Mouse (Mus musculus) erythroblast, embryonic 14.5 days (primary cell): ENCODE data around the gene Setd4. TPM values are rescaled to one million over a fixed set of nuclear protein-coding genes. Genes with fewer than 3 reads are reported as not detected.

Source experiments
- H3K27me3 ChIP-seq: 2 replicates; pipeline ENCODE4 v1.6.1; 2012; ENCODE audit warnings: inconsistent platforms; ENCODE audit not compliant: control insufficient read depth
- H3K36me3 ChIP-seq: 2 replicates; pipeline ENCODE4 v1.6.1; 2012; ENCODE audit warnings: mild to moderate bottlenecking, inconsistent platforms; ENCODE audit not compliant: control insufficient read depth
- H3K4me1 ChIP-seq: 2 replicates; pipeline ENCODE4 v1.6.1; 2012; ENCODE audit warnings: inconsistent platforms; ENCODE audit not compliant: control insufficient read depth
- H3K4me3 ChIP-seq: replicated peaks from 2 replicates; pipeline ENCODE3; 2012; ENCODE audit warnings: moderate library complexity, mild to moderate bottlenecking, inconsistent platforms
- H3K9me3 ChIP-seq: 2 replicates; pipeline ENCODE4 v1.6.1; 2012; ENCODE audit warnings: low read length, inconsistent platforms, mixed read lengths; ENCODE audit not compliant: control insufficient read depth
- GATA1 ChIP-seq: IDR thresholded peaks from 2 replicates; pipeline ENCODE4 v1.6.1; 2012; ENCODE audit warnings: low read length, inconsistent platforms, mixed read lengths
- TAL1 ChIP-seq: IDR thresholded peaks from 3 replicates; pipeline ENCODE4 v1.6.1; 2012; ENCODE audit warnings: low read length, inconsistent platforms, mixed read lengths
- polyA plus RNA-seq: library from polyadenylated mRNA; stranded (reverse); fragments of >175 nt; gene quantifications from 2 replicates; pipeline ENCODE4 v1.2.3, GENCODE M21; 2012

The Setd4 gene
- polyA plus RNA-seq, 1 experiment, result 0.11 TPM

- H3K36me3 ChIP-seq, result no peaks in the 10 kb centered on the region
- 0 out of 2 replicates have a peak, but pooled peaks cover 2% of the 10 kb centered on the region for H3K9me3 ChIP-seq
- no peak for TF ChIP-seq GATA1
- TF ChIP-seq TAL1, result no peak
- H3K27me3 ChIP-seq, result peaks cover 7% of the 10 kb centered on the region
- no peak overlapping the region for H3K4me3 ChIP-seq
- no peaks in the 10 kb centered on the region for H3K4me1 ChIP-seq
Observed at GRCm38 (mm10) chr16:93558499-93558898, 45.4 kb downstream of the Setd4 start.

DNA sequence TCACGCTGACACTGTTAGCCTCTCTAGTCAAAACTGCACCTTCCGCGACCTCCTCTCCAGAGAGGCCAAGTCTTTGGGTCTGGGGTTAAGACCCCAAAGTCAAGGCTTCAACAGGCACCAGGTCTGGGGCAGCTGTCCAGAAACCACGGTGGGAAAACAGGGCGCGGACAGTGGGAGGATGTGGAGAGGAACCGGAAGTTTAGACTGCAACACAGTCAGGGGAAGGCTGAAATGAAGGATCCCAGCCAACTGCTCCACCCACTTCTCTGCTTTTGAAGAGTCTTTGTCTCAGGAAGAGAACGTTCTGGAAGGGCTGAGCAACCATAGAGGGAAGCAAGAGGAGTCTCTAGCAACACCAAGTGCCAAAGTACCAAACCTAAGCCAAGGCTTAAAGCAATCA, 46.2 kb downstream of the Setd4 start:
- no peaks in the 10 kb centered on the region for H3K4me1 ChIP-seq

GRCm38 (mm10) chr16:93552686-93553513, 51.0 kb downstream of the Setd4 start:
- no peak for TF ChIP-seq GATA1
- TF ChIP-seq TAL1, result no peak
- H3K27me3 ChIP-seq, result peaks cover 2% of the 10 kb centered on the region; the same call in 1 of the 2 replicates
- H3K9me3 ChIP-seq, result no peaks in the 10 kb centered on the region
- H3K36me3 ChIP-seq, result no peaks in the 10 kb centered on the region
- no peak overlapping the region for H3K4me3 ChIP-seq
- no peaks in the 10 kb centered on the region for H3K4me1 ChIP-seq

More for the DNA sequence above, 46.2 kb downstream of the Setd4 start:
- Histone ChIP-seq H3K36me3 (no peaks in the 10 kb centered on the region), H3K27me3 (peaks cover 7% of the 10 kb centered on the region), H3K9me3 (0 out of 2 replicates have a peak, but pooled peaks cover 2% of the 10 kb centered on the region), H3K4me3 (no peak overlapping the region)
- TF ChIP-seq GATA1, result no peak
- no peak for TF ChIP-seq TAL1

- H3K27me3 ChIP-seq, result no peaks in the 10 kb centered on the region
- H3K4me1 ChIP-seq, result no peaks in the 10 kb centered on the region
- TF ChIP-seq GATA1, result no peak
- TF ChIP-seq TAL1, result no peak
- H3K9me3 ChIP-seq, result no peaks in the 10 kb centered on the region
- H3K36me3 ChIP-seq, result no peaks in the 10 kb centered on the region
- no peak overlapping the region for H3K4me3 ChIP-seq
Observed at GRCm38 (mm10) chr16:93549287-93549686, 54.6 kb downstream of the Setd4 start.

DNA sequence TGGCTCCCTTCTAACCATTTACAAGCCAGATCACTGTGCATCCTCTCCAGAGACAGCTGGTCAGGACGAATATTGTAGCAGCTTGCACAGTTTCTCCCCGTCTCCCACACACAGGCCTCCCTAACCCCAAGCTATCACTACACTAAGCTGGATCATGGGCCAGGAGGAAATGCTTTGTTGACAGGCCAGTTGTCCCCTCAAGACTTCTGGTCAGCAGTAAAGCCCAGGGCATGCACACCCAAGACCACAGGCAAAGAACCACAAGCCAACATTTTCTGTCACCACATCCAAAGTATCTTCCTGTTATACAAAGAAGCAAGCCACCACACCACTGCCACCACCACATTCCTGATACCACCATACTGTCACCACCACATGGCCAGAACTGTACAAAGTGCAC, 55.8 kb downstream of the Setd4 start:
- Histone ChIP-seq H3K9me3 (no peaks in the 10 kb centered on the region), H3K27me3 (no peaks in the 10 kb centered on the region), H3K4me3 (no peak overlapping the region), H3K4me1 (no peaks in the 10 kb centered on the region), H3K36me3 (no peaks in the 10 kb centered on the region)
- TF ChIP-seq GATA1, result no peak
- TF ChIP-seq TAL1, result no peak

DNA sequence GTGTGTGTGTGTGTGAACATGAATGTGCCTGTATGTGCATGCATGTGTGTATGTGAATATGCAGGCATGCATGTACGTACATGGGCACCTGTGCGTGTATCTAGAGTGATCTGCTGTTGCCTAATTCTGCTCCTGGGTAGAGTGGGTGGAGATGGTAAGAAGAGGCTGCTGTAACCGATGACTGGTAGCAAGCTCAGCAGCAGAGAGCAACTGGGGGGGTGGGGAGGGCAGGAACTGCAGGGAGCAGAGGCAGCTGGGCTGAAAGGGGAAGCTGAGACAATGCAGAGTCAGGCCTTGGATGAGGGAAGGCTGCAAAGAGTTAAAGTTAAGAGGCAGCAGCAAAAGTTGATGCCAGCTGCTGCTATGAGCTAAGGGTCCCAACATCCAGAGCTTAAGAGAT, 56.7 kb downstream of the Setd4 start:
- no peaks in the 10 kb centered on the region for H3K27me3 ChIP-seq
- H3K4me3 ChIP-seq, result no peak overlapping the region
- no peaks in the 10 kb centered on the region for H3K36me3 ChIP-seq
- no peaks in the 10 kb centered on the region for H3K9me3 ChIP-seq
- no peaks in the 10 kb centered on the region for H3K4me1 ChIP-seq
- TF ChIP-seq GATA1, result no peak
- no peak for TF ChIP-seq TAL1

DNA sequence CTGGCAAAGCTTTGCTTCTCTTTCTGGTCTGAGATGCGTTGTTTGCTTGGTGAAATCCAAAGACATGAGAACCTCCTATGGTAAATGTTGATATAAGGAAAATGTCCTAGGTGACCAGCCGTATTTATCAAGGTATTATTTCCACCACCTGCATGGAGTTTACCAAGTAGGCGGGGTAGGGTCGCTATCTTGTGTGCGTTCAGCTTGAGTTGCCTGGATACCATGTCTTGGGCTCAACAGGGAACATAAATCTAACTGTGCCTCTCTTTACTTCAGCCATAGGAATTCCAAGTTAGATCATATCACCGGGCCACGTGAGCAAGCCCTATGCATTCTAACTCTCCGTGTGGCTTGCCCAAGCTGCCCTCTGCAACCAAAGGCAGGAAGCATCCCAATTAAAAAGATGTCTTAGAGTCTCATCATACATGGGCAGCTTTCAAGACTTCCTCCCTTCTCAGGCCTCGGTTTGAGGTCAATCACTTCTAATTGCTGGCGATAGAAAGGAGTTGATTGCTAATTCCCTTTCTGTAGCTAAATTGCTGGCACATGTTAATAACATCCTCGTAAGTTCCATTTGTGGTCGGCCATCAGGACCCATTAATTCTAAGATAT, 57.4 kb downstream of the Setd4 start:
- H3K4me1 ChIP-seq, result no peaks in the 10 kb centered on the region
- TF ChIP-seq GATA1, result no peak
- TF ChIP-seq TAL1, result no peak

GRCm38 (mm10) chr16:93544931-93545330, 58.9 kb downstream of the Setd4 start:
- Histone ChIP-seq H3K27me3 (no peaks in the 10 kb centered on the region), H3K4me1 (no peaks in the 10 kb centered on the region), H3K36me3 (no peaks in the 10 kb centered on the region), H3K9me3 (no peaks in the 10 kb centered on the region), H3K4me3 (no peak overlapping the region)
- no peak for TF ChIP-seq GATA1
- no peak for TF ChIP-seq TAL1

More for the DNA sequence above, 57.4 kb downstream of the Setd4 start:
- Histone ChIP-seq H3K9me3 (no peaks in the 10 kb centered on the region), H3K4me3 (no peak overlapping the region), H3K27me3 (no peaks in the 10 kb centered on the region), H3K36me3 (no peaks in the 10 kb centered on the region)

- no peaks in the 10 kb centered on the region for H3K4me1 ChIP-seq
- H3K4me3 ChIP-seq, result no peak overlapping the region
- TF ChIP-seq GATA1 (no peak), TAL1 (no peak)
- no peaks in the 10 kb centered on the region for H3K27me3 ChIP-seq
- H3K9me3 ChIP-seq, result no peaks in the 10 kb centered on the region
- no peaks in the 10 kb centered on the region for H3K36me3 ChIP-seq
Observed at GRCm38 (mm10) chr16:93543704-93544103, 60.2 kb downstream of the Setd4 start.
